Mouse (Mus musculus) heart, embryonic 10.5 days (tissue): ENCODE results near the gene Casp7. TPM values are rescaled to one million over a fixed set of nuclear protein-coding genes. Genes with fewer than 3 reads are reported as not detected.

Source experiments
- DNase-seq: peaks from one replicate; pipeline ENCODE4 v3.0.0-alpha.2; 2017; ENCODE audit warnings: low spot score
- H3K27ac ChIP-seq: fragments of 300-500 bp; sonication (generic); 2 replicates; pipeline ENCODE4 v1.5.1; 2016; ENCODE audit warnings: mild to moderate bottlenecking
- H3K27me3 ChIP-seq: fragments of 300-500 bp; sonication (generic); 2 replicates; pipeline ENCODE4 v1.6.1; 2016; ENCODE audit warnings: mild to moderate bottlenecking; ENCODE audit not compliant: poor library complexity, insufficient read depth, severe bottlenecking
- H3K36me3 ChIP-seq: fragments of 300-500 bp; sonication (generic); 2 replicates; pipeline ENCODE4 v1.6.1; 2016; ENCODE audit warnings: mild to moderate bottlenecking, moderate library complexity
- H3K4me1 ChIP-seq: fragments of 300-500 bp; sonication (generic); 2 replicates; pipeline ENCODE4 v1.6.1; 2016; ENCODE audit warnings: mild to moderate bottlenecking
- H3K4me3 ChIP-seq: fragments of 300-500 bp; sonication (generic); 2 replicates; pipeline ENCODE4 v1.5.1; 2016; ENCODE audit warnings: mild to moderate bottlenecking, moderate library complexity
- H3K9me3 ChIP-seq: fragments of 300-500 bp; sonication (generic); 2 replicates; pipeline ENCODE4 v1.6.1; 2016; ENCODE audit warnings: mild to moderate bottlenecking, moderate library complexity
- WGBS: fragments of 180-500 bp; shearing (Covaris S2); methylation state at CpG from one replicate; pipeline ENCODE4 v1.1.7; 2016; 5-methylcytosine and 5-hydroxymethylcytosine counted together
- polyA plus RNA-seq: library from polyadenylated mRNA; unstranded; fragments of >200 nt; fragmentation: Nextera tagmentation; extraction: Ambion mirVana; gene quantifications from 2 replicates; pipeline ENCODE4 v1.2.1, GENCODE M21; 2016

The Casp7 gene
- polyA plus RNA-seq, 1 experiment from 2014 or later = 25.1 TPM

DNA sequence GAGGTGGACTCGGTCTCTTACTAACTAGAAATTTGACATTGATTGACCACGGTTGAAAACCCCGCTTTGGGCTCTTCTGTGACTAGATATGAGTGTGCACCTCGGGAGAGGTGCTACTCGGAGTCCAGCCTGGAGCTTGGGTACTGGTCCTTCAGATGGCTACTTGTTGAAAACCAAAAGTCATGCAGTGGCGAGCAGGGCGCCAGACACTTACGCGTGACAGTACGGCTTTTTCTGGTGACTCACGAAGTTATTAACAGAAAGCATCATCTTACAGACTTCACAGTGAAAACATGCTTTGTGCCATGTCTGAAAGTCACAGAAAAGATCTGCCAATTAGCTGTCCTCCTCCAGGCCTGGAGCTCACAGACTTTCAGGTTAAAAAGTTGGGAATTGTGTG lies 7.8 kb upstream of the Casp7 start:
- peak overlapping the region; percentile 32; the same call in 1 of the 2 replicates for H3K27ac ChIP-seq
- H3K9me3 ChIP-seq = no peaks in the 10 kb centered on the region
- H3K4me3 ChIP-seq = peak overlapping the region; percentile 42; the same call in 1 of the 2 replicates
- peaks cover under 1% of the 10 kb centered on the region; the same call in 1 of the 2 replicates for H3K36me3 ChIP-seq
- DNase-seq = no peak
- H3K4me1 ChIP-seq = peaks cover 30% of the 10 kb centered on the region
- no peaks in the 10 kb centered on the region; the same call in 1 of the 2 replicates for H3K27me3 ChIP-seq
- WGBS = 85% methylated on average over 11 of the region's 11 CpGs

DNA sequence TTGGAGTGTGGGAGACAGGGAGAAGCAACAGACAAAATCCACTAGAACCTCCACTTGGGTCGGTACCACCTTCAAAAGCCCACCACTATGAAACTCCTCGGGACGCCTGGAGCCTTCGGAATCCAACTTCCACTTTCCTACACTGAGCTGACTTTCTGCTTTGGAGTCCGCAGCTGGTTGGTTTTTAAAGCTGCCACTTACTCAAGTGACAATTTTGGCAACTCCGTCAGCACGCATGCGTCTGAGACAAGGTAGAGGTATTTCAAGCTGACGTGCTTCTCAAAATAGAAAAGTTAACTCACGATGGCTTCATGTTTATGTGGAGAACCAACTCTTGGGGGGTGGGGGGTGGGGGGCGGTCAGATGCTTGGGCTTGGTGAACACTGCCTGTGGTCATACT lies 7.0 kb upstream of the Casp7 start, which contains the start of gene Nrap:
Nrap (minus strand) TSS at position 159 of the 400 bp plus-strand sequence.
- H3K4me1 ChIP-seq = peaks cover 34% of the 10 kb centered on the region
- H3K27me3 ChIP-seq = peaks cover 4% of the 10 kb centered on the region
- H3K36me3 ChIP-seq = no peaks in the 10 kb centered on the region
- WGBS = 63% methylated on average over 11 of the region's 11 CpGs
- H3K4me3 ChIP-seq = peak within 1 kb of the TSS; percentile 42
- no peaks in the 10 kb centered on the region for H3K9me3 ChIP-seq
- H3K27ac ChIP-seq = peak within 1 kb of the TSS; percentile 83
- DNase-seq = no peak

DNA sequence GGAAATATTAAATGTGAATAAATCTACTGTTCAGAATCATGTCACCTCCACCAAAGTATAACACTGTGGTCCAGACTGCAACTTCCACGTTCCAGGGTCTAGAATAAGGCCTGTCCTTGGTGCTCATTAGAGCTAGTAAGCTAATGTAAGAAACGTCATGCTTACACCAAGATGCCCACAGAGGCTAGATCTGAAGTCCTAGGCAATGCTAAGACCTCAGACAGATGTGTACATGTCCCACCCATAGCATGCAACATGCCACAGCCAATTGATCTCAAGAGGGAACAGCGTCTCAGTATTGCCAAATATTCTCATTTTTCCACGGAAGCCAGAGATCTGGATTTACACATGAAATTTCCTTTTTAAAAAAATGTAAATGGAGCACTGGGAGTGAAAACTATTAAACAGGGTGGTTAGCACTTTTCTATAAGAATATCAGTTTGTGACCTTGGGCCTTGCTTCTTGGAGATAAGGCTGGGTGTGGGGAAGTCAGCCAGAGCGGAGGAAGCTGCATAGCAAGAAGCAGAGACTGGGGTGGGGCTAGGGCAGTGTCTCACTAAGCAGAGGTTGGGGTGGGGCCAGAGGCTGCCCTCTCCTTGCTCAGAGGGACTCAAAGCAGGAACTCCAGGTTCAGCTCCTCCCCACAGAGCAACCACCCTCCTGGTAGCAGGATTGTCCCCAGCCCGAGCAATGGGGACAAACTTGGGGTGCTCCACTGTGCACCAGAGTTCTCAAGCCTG lies 5.5 kb upstream of the Casp7 start:
- H3K36me3 ChIP-seq = no peaks in the 10 kb centered on the region
- H3K9me3 ChIP-seq = no peaks in the 10 kb centered on the region
- H3K27ac ChIP-seq = peak overlapping the region; percentile 62; the same call in 1 of the 2 replicates
- peak; percentile 89 for DNase-seq
- WGBS = 67% methylated on average over 6 of the region's 6 CpGs
- peaks cover 40% of the 10 kb centered on the region for H3K4me1 ChIP-seq
- H3K4me3 ChIP-seq = no peak overlapping the region
- H3K27me3 ChIP-seq = peaks cover 13% of the 10 kb centered on the region

DNA sequence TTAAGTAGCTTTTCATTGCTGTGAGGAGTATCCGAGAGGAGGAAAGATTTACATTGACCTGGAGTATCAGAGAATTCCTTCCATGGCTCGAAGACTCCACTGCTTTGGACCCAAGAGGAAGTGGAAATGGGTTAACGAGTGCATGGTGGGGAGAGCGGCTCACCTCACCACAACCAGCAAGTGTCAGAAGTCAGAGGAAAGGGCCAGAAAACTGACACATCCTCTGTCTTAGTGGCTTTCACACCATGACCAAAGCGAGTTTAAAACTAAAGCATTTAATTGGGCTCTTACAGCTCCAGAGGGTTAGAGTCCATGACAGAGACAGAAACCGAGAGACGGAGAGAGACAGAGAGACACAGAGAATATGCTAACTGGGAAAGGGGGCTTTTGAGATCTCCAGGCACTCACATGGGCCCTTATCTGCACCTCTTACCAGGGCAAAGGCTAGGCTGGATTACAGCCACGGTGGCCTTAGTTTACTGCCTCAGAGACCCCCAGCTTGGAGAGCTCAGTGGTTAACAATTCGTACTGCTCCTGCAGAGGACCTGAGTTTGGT lies 3.5 kb upstream of the Casp7 start:
- DNase-seq = no peak
- Histone ChIP-seq H3K4me1 (peaks cover 59% of the 10 kb centered on the region), H3K9me3 (no peaks in the 10 kb centered on the region), H3K36me3 (no peaks in the 10 kb centered on the region), H3K27me3 (peaks cover 13% of the 10 kb centered on the region), H3K27ac (no peak overlapping the region), H3K4me3 (no peak overlapping the region)
- 74% methylated on average over 9 of the region's 9 CpGs for WGBS

DNA sequence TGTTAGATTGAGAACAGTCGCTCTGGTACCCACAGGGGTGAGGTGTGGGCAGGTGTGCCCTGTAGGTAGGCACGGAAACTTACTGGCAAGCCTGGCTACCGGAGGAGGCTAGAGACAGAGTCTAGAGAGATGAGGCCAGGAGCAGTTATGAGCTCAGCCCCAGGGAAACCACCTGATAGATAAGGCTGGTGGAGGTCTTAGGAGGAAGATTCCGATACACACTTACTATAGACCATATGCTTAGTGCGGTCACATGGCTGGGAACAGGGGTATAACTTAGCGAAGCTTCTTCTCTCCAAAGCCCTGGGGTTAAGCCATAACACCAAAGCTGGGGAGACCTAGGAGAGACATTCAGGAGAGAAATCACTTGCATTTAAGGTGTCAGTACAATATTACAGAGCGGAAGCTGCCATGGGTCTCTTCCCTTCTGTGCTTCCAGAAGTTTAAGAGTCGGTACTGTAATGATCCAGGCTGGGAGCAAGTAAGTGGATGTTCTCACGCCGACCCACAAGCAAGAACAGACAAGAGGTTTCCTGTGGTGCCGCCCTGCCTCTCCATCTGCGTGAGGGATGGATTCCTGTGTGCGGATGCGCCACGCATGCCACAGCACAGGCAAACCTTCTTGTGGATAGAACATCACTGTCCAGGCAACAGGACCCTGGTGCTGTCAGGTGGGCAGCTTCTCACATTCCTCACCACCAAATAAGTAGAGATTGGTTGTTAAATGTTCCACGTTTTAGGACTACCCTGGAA lies 1.6 kb upstream of the Casp7 start:
- no peak for DNase-seq
- Histone ChIP-seq H3K27me3 (peaks cover 13% of the 10 kb centered on the region), H3K4me3 (no peak overlapping the region), H3K9me3 (no peaks in the 10 kb centered on the region), H3K36me3 (no peaks in the 10 kb centered on the region), H3K4me1 (peaks cover 68% of the 10 kb centered on the region), H3K27ac (peak overlapping the region; percentile 67; the same call in 1 of the 2 replicates)
- 78% methylated on average over 16 of the region's 16 CpGs for WGBS

DNA sequence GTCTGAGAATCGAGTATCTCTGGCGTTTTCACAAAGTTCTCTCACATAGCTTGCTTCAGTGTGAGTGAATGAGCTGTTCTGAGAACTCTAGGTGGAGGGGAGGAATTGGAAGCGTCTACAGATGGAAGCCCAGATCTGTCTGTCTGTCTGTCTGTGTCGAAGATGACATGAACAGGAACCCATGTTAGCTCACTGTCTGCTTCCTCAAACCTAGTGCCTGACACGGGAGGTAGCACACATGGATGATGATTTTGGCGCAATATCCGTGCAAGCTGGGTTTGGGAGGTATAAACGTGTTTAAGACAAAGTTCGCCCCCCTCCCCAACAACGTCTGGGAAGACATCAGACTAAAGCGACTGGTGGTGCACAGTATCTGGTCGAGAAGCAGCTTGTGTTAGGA lies 702 bp upstream of the Casp7 start:
- 38% methylated on average over 12 of the region's 12 CpGs for WGBS

DNA sequence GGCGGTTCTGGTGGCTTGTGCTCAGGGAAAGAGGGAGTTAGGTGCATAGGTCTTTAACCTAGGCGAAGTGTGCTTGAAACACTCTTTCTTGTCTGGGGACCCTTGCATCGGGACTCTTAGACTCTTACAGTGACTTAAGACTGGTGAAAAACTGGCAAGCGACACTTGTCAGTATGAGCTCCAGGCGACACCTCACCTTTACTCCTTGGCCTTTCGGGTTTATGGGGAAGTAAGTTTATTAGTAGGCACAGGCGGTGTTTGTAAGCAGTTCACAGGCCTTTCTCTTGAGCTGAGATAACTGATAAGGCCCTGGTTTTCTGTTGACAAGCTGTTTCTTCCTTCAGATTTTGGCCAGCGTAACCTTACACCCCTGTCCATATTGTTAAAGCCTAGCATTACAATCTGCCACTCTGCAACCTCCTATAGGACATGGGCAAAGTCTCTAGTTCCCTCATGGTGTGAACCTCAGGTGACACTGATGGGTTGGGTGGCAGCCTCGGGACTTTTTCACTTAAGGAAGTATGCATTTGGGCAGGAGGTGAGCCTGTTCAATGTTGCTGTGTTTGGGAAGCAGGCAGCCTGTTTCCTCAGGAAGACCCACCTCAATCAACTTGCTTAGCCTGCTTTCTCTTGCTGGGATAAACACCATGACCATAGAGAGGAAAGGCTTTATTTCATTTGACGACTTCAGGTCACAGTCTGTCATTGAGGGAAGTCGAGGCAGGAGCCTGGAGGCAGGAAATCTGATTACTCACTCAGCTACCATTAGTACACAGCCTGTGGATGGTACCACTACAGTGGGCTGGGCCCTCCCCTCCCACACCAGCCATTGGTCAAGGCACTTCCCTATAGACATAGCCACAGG lies 966 bp downstream of the Casp7 start:
- Histone ChIP-seq H3K27me3 (peaks cover 13% of the 10 kb centered on the region), H3K27ac (peak overlapping the region; percentile 97), H3K9me3 (no peaks in the 10 kb centered on the region), H3K4me3 (peak overlapping the region; percentile 78), H3K4me1 (peaks cover 49% of the 10 kb centered on the region), H3K36me3 (peaks cover 4% of the 10 kb centered on the region; the same call in 1 of the 2 replicates)
- 46% methylated on average over 11 of the region's 11 CpGs for WGBS
- DNase-seq = no peak

More for the DNA sequence above, 702 bp upstream of the Casp7 start:
- Histone ChIP-seq H3K36me3 (no peaks in the 10 kb centered on the region), H3K27ac (peak overlapping the region; percentile 97), H3K4me1 (peaks cover 63% of the 10 kb centered on the region), H3K4me3 (peak overlapping the region; percentile 78), H3K9me3 (no peaks in the 10 kb centered on the region), H3K27me3 (peaks cover 13% of the 10 kb centered on the region)
- DNase-seq = no peak

DNA sequence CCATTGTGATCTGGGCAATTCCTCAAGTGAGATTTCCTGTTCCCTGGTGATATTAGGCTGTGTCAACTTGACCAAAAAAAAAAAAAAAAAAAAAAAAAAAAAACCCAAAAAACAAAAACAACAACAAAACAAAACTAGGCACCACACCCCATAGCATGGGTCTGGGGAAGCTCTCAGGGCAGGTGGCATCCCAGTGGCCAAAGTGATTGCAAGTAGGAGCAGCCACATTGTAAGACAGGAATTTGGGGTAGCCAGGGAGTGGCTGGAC lies 1.5 kb downstream of the Casp7 start:
- H3K4me3 ChIP-seq = no peak overlapping the region

DNA sequence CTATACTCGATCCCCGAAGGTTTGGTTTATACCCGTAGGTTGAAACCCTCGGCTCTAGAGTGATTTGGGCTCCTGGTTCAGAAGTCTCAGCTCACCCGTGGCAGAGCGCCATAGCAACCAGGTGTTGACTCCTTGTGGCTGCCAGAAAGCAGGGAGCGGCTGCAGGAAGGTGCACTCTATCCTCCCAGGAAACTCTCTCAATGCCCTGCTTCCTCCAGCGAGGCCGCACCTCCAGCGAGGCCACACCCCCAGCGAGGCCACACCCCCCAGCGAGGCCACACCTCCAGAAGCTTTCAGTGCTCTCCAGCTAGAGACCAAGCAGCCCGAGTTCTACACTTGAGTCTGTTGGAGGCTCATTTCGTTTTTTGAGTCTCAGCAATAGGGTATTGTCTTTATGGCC lies 3.3 kb downstream of the Casp7 start:
- WGBS = 46% methylated on average over 14 of the region's 14 CpGs
- DNase-seq = peak; percentile 84
- H3K9me3 ChIP-seq = no peaks in the 10 kb centered on the region
- no peak overlapping the region for H3K27ac ChIP-seq
- no peak overlapping the region for H3K4me3 ChIP-seq
- H3K27me3 ChIP-seq = peaks cover 6% of the 10 kb centered on the region
- peaks cover 34% of the 10 kb centered on the region for H3K4me1 ChIP-seq
- peaks cover 17% of the 10 kb centered on the region for H3K36me3 ChIP-seq

More for the DNA sequence above, 1.5 kb downstream of the Casp7 start:
- H3K4me1 ChIP-seq = peaks cover 45% of the 10 kb centered on the region
- no peak for DNase-seq
- no peak overlapping the region for H3K27ac ChIP-seq
- H3K27me3 ChIP-seq = peaks cover 13% of the 10 kb centered on the region
- no peaks in the 10 kb centered on the region for H3K9me3 ChIP-seq
- H3K36me3 ChIP-seq = peaks cover 4% of the 10 kb centered on the region; the same call in 1 of the 2 replicates

DNA sequence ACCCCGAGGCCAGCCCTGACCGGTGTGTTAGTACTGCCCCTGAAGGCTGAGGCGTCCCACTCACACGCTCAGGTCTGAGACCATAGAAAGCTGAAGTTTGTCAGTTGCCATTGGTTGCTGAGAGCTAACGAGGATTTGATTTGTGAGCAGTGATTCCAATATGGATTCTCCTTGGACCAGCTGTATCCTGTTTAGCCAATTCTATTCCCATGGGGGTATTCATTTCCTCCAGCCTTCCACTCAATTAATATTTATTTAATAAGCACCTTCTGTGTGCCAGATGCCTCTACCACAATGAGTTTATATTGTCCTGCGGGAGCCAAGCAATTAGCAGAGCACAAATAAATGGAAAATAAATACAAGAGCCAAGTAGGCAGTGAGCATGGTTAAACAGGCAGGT lies 4.9 kb downstream of the Casp7 start:
- H3K4me1 ChIP-seq = peaks cover 29% of the 10 kb centered on the region
- 89% methylated on average over 6 of the region's 6 CpGs for WGBS
- H3K36me3 ChIP-seq = peaks cover 28% of the 10 kb centered on the region
- no peak overlapping the region for H3K4me3 ChIP-seq
- no peak for DNase-seq
- H3K27me3 ChIP-seq = no peaks in the 10 kb centered on the region
- H3K9me3 ChIP-seq = no peaks in the 10 kb centered on the region
- H3K27ac ChIP-seq = no peak overlapping the region

DNA sequence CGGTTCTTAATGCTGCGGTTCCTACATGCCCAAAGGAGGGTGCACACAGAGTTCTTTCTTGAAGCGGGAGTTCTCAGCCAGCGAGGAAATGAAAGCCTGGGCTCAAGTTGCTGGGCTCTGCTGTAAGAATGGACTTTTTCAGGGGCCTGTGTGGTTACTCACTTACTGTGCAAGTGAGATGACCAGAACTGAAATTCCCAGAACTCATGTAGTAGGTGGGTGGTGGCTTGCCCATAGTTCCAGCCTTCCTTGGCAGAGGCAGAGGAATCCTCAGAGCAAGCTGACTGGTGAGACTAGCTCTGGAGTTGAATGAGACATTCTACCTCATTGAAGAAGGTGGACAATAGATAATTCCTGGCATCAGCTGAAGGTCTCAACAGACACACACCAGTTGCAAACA lies 8.9 kb downstream of the Casp7 start:
- peaks cover 3% of the 10 kb centered on the region for H3K4me1 ChIP-seq
- H3K27ac ChIP-seq = no peak overlapping the region
- H3K36me3 ChIP-seq = peaks cover 52% of the 10 kb centered on the region

DNA sequence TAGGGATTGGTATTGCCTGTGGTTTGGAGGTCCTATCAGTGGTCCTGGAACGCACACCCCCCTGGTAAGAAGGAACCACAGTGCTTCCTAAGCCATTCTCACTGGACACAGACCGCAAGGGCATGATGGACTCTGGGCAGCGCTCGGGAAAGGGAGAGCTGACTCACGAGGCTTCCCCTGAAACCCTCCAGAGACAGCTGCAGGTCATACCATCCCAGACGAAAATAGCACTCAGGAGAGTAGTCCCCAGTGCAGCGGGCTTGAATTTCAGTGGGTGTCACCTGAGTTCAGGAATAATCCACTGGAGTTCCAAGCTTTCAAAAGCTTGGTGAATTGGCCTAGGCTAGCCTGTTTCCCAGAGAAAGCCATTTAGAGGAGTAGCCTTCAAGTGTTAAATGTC lies 9.7 kb downstream of the Casp7 start:
- DNase-seq = no peak
- H3K27me3 ChIP-seq = no peaks in the 10 kb centered on the region
- WGBS = 72% methylated on average over 7 of the region's 7 CpGs
- H3K36me3 ChIP-seq = peaks cover 50% of the 10 kb centered on the region
- H3K4me3 ChIP-seq = no peak overlapping the region
- no peak overlapping the region for H3K27ac ChIP-seq
- no peaks in the 10 kb centered on the region for H3K9me3 ChIP-seq
- peaks cover 3% of the 10 kb centered on the region for H3K4me1 ChIP-seq

More for the DNA sequence above, 8.9 kb downstream of the Casp7 start:
- DNase-seq = no peak
- H3K27me3 ChIP-seq = no peaks in the 10 kb centered on the region
- 92% methylated on average over 4 of the region's 4 CpGs for WGBS
- no peak overlapping the region for H3K4me3 ChIP-seq
- H3K9me3 ChIP-seq = no peaks in the 10 kb centered on the region
